Mouse (Mus musculus) liver, postnatal 0 days (tissue): Measurements from ENCODE around the gene Lgi1.

Experiments used
- CTCF ChIP-seq: sonication (generic); IDR thresholded peaks from 2 replicates; pipeline ENCODE4 v1.5.1; 2016; ENCODE audit warnings: antibody characterized with exemption, low read depth
- EP300 ChIP-seq: IDR thresholded peaks from 2 replicates; pipeline ENCODE4 v1.6.1; 2016; ENCODE audit warnings: antibody characterized with exemption, low read depth, mild to moderate bottlenecking

DNA sequence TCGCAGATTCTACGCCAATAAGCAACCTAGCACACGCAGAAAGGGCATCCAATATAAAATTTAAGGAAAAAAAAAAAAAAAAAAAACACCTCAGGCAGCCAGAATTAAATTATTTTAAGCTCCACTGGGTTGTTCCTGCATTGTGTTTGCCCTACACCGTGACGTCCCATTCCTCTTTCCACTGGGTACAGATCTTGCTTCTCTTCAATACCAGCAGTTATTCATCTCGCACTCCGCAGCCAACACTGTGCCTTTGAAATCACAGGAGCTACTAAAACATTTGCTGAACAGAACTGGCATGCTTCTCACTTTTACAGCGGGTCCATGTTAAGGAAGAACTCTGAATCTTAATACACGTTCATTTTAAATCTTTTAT is 39.7 kb upstream of the Lgi1 start:
- TF ChIP-seq CTCF: no peak
- TF ChIP-seq EP300: no peak
